Mouse (Mus musculus): ENCODE data around the gene Ccr10. TPM values are rescaled to one million over a fixed set of nuclear protein-coding genes. Genes with fewer than 3 reads are reported as not detected.
A peak's percentile ranks its signal among the peaks of the same experiment; 100 is the strongest.

Gene Ccr10
- polyA plus RNA-seq, 1 experiment from 2014 or later = 0.29 TPM

- Histone ChIP-seq H3K4me3 (ENCODE audit: low read length) (no peak overlapping the region), H3K4me1 (ENCODE audit: control insufficient read depth, insufficient read depth, low read length) (peaks cover 25% of the 10 kb centered on the region), H3K27ac (ENCODE audit: low read length) (peak overlapping the region; percentile 88), H3K36me3 (ENCODE audit: control insufficient read depth, insufficient read depth, low read length) (no peaks in the 10 kb centered on the region), H3K27me3 (replicated peaks; ENCODE audit: control insufficient read depth, insufficient read depth, low read length) (no peaks in the 10 kb centered on the region), H3K9me3 (ENCODE audit: control insufficient read depth, low read length) (no peaks in the 10 kb centered on the region), H3K4me2 (ENCODE audit: low read depth, low read length) (no peak overlapping the region), H3K9ac (ENCODE audit: low read depth, low read length) (peak overlapping the region; percentile 35)
- peak; percentile 39; the same call in 1 of the 2 replicates for ATAC-seq
- 39% methylated on average over 8 of the region's 8 CpGs for WGBS
Observed at GRCm38 (mm10) chr11:101190181-101190912, 15.1 kb upstream of the Ccr10 start.

GRCm38 (mm10) chr11:101189495-101190180 is 14.4 kb upstream of the Ccr10 start:
- peak overlapping the region; percentile 35 for H3K9ac ChIP-seq (ENCODE audit: low read depth, low read length)
- no peaks in the 10 kb centered on the region for H3K36me3 ChIP-seq (ENCODE audit: control insufficient read depth, insufficient read depth, low read length)
- H3K27me3 ChIP-seq (replicated peaks; ENCODE audit: control insufficient read depth, insufficient read depth, low read length) = no peaks in the 10 kb centered on the region
- ATAC-seq = peak; percentile 88
- no peaks in the 10 kb centered on the region for H3K9me3 ChIP-seq (ENCODE audit: control insufficient read depth, low read length)
- WGBS = 16% methylated on average over 6 of the region's 6 CpGs
- H3K4me1 ChIP-seq (ENCODE audit: control insufficient read depth, insufficient read depth, low read length) = peaks cover 25% of the 10 kb centered on the region
- H3K4me3 ChIP-seq (ENCODE audit: low read length) = no peak overlapping the region
- H3K27ac ChIP-seq (ENCODE audit: low read length) = peak overlapping the region; percentile 88
- H3K4me2 ChIP-seq (ENCODE audit: low read depth, low read length) = no peak overlapping the region

GRCm38 (mm10) chr11:101188166-101188805 is 13.0 kb upstream of the Ccr10 start:
- H3K4me2 ChIP-seq (ENCODE audit: low read depth, low read length) = no peak overlapping the region
- H3K36me3 ChIP-seq (ENCODE audit: control insufficient read depth, insufficient read depth, low read length) = no peaks in the 10 kb centered on the region
- 83% methylated on average over 11 of the region's 11 CpGs for WGBS
- H3K27ac ChIP-seq (ENCODE audit: low read length) = peak overlapping the region; percentile 88
- no peak overlapping the region for H3K9ac ChIP-seq (ENCODE audit: low read depth, low read length)
- no peaks in the 10 kb centered on the region for H3K27me3 ChIP-seq (replicated peaks; ENCODE audit: control insufficient read depth, insufficient read depth, low read length)
- ATAC-seq = no peak
- no peaks in the 10 kb centered on the region for H3K9me3 ChIP-seq (ENCODE audit: control insufficient read depth, low read length)
- no peak overlapping the region for H3K4me3 ChIP-seq (ENCODE audit: low read length)
- H3K4me1 ChIP-seq (ENCODE audit: control insufficient read depth, insufficient read depth, low read length) = peaks cover 25% of the 10 kb centered on the region

- no peak overlapping the region for H3K27ac ChIP-seq (ENCODE audit: low read length)
- H3K27me3 ChIP-seq (replicated peaks; ENCODE audit: control insufficient read depth, insufficient read depth, low read length) = no peaks in the 10 kb centered on the region
- no peak overlapping the region for H3K4me2 ChIP-seq (ENCODE audit: low read depth, low read length)
- no peaks in the 10 kb centered on the region for H3K36me3 ChIP-seq (ENCODE audit: control insufficient read depth, insufficient read depth, low read length)
- peaks cover 25% of the 10 kb centered on the region for H3K4me1 ChIP-seq (ENCODE audit: control insufficient read depth, insufficient read depth, low read length)
- H3K9ac ChIP-seq (ENCODE audit: low read depth, low read length) = no peak overlapping the region
- ATAC-seq = no peak
- no peak overlapping the region for H3K4me3 ChIP-seq (ENCODE audit: low read length)
- WGBS = 90% methylated on average over 5 of the region's 5 CpGs
- no peaks in the 10 kb centered on the region for H3K9me3 ChIP-seq (ENCODE audit: control insufficient read depth, low read length)
Observed at GRCm38 (mm10) chr11:101187541-101187940, 12.3 kb upstream of the Ccr10 start.

- Histone ChIP-seq H3K9me3 (ENCODE audit: control insufficient read depth, low read length) (no peaks in the 10 kb centered on the region), H3K9ac (ENCODE audit: low read depth, low read length) (no peak overlapping the region), H3K27me3 (replicated peaks; ENCODE audit: control insufficient read depth, insufficient read depth, low read length) (no peaks in the 10 kb centered on the region), H3K4me2 (ENCODE audit: low read depth, low read length) (no peak overlapping the region), H3K36me3 (ENCODE audit: control insufficient read depth, insufficient read depth, low read length) (no peaks in the 10 kb centered on the region), H3K4me1 (ENCODE audit: control insufficient read depth, insufficient read depth, low read length) (peaks cover 25% of the 10 kb centered on the region), H3K4me3 (ENCODE audit: low read length) (no peak overlapping the region), H3K27ac (ENCODE audit: low read length) (no peak overlapping the region)
- ATAC-seq = no peak
- WGBS = 85% methylated on average over 27 of the region's 27 CpGs
Observed at GRCm38 (mm10) chr11:101186526-101187247, 11.4 kb upstream of the Ccr10 start.

- no peak overlapping the region for H3K27ac ChIP-seq (ENCODE audit: low read length)
Observed at GRCm38 (mm10) chr11:101185441-101185840, 10.2 kb upstream of the Ccr10 start.

GRCm38 (mm10) chr11:101184984-101185383 is 9.7 kb upstream of the Ccr10 start:
- Histone ChIP-seq H3K4me3 (ENCODE audit: low read length) (no peak overlapping the region), H3K36me3 (ENCODE audit: control insufficient read depth, insufficient read depth, low read length) (no peaks in the 10 kb centered on the region), H3K9me3 (ENCODE audit: control insufficient read depth, low read length) (no peaks in the 10 kb centered on the region), H3K4me2 (ENCODE audit: low read depth, low read length) (no peak overlapping the region), H3K27ac (ENCODE audit: low read length) (no peak overlapping the region), H3K9ac (ENCODE audit: low read depth, low read length) (no peak overlapping the region), H3K27me3 (replicated peaks; ENCODE audit: control insufficient read depth, insufficient read depth, low read length) (no peaks in the 10 kb centered on the region), H3K4me1 (ENCODE audit: control insufficient read depth, insufficient read depth, low read length) (peaks cover 15% of the 10 kb centered on the region; the same call in 1 of the 2 replicates)
- ATAC-seq = no peak
- 87% methylated on average over 12 of the region's 12 CpGs for WGBS

More at GRCm38 (mm10) chr11:101185441-101185840, 10.2 kb upstream of the Ccr10 start:
- ATAC-seq = no peak
- no peak overlapping the region for H3K9ac ChIP-seq (ENCODE audit: low read depth, low read length)
- WGBS = 88% methylated on average over 4 of the region's 4 CpGs
- H3K4me3 ChIP-seq (ENCODE audit: low read length) = no peak overlapping the region
- H3K4me2 ChIP-seq (ENCODE audit: low read depth, low read length) = no peak overlapping the region
- H3K27me3 ChIP-seq (replicated peaks; ENCODE audit: control insufficient read depth, insufficient read depth, low read length) = no peaks in the 10 kb centered on the region
- H3K4me1 ChIP-seq (ENCODE audit: control insufficient read depth, insufficient read depth, low read length) = peaks cover 16% of the 10 kb centered on the region
- no peaks in the 10 kb centered on the region for H3K36me3 ChIP-seq (ENCODE audit: control insufficient read depth, insufficient read depth, low read length)
- no peaks in the 10 kb centered on the region for H3K9me3 ChIP-seq (ENCODE audit: control insufficient read depth, low read length)

- no peak overlapping the region for H3K4me2 ChIP-seq (ENCODE audit: low read depth, low read length)
- no peak overlapping the region for H3K4me3 ChIP-seq (ENCODE audit: low read length)
- no peaks in the 10 kb centered on the region for H3K36me3 ChIP-seq (ENCODE audit: control insufficient read depth, insufficient read depth, low read length)
- H3K9me3 ChIP-seq (ENCODE audit: control insufficient read depth, low read length) = no peaks in the 10 kb centered on the region
- ATAC-seq = no peak
- no peak overlapping the region for H3K27ac ChIP-seq (ENCODE audit: low read length)
- H3K27me3 ChIP-seq (replicated peaks; ENCODE audit: control insufficient read depth, insufficient read depth, low read length) = peaks cover 4% of the 10 kb centered on the region; the same call in 1 of the 2 replicates
- H3K9ac ChIP-seq (ENCODE audit: low read depth, low read length) = no peak overlapping the region
- no peaks in the 10 kb centered on the region for H3K4me1 ChIP-seq (ENCODE audit: control insufficient read depth, insufficient read depth, low read length)
- WGBS = 77% methylated on average over 14 of the region's 14 CpGs
Observed at GRCm38 (mm10) chr11:101182771-101183517, 7.7 kb upstream of the Ccr10 start.

Measured in intestine, embryonic 16.5 days (tissue).